Mouse (Mus musculus) T-helper 1 cell (primary cell): ENCODE data around the gene 4931440F15Rik.
"Not testable (repeated sequence)": the region's sequence is repeated elsewhere in the genome, so short reads cannot be mapped to it uniquely, and the experiment has no call there.

Experiments used
- in situ Hi-C: fragments of 300-600 bp; cut with MboI, MseI; formaldehyde crosslinking; loops from one replicate; pipeline ENCODE4 v1.15.1; 2025; ENCODE audit warnings: high pct_unique_total_duplicates

The 4931440F15Rik gene

DNA sequence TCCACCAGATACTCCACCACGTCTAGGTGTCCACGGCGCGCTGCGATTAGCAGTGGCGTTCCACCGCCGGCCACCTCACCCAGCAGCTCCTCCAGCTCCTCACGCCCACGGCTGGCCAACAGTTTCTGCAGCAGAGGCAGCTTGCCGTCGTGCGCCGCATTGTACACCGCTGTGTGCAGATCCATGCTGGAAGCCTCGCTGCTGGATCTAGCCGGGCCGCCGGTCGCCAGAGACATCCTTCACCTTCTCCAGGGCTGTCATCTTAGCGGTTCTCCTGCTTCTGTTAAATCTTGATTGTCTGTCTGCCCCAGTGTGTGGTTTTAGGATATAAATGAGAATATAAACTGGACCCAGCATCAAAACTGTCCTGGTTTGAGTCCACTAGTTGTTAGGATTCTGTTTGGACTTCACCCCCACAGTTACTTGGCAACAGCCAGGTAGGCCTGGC, at the start of gene 4931440F15Rik:
TSS of gene 4931440F15Rik (minus strand) at position 398 of the 448 bp plus-strand sequence.
- in situ Hi-C loops: not testable (repeated sequence)

DNA sequence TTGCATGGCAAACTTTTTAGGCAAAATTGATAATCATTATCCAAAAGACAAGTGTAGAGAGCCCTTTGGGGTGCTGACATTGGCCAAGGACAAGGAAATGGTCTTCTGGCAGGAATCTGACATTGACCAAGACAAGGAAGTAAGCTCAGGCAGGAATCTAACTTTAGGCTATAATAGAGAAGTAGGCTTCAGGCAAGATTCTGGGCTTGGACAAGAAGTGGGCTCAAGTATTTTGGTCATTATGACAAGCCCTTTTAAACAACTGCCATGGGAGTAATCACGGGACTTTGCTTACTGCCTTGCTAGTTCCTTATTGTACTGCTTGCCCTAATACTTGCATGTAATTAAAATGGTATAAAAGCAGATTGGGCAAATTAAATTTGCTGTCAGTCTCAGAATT, 49.3 kb upstream of the 4931440F15Rik start:
- in situ Hi-C loops: not testable (repeated sequence)

DNA sequence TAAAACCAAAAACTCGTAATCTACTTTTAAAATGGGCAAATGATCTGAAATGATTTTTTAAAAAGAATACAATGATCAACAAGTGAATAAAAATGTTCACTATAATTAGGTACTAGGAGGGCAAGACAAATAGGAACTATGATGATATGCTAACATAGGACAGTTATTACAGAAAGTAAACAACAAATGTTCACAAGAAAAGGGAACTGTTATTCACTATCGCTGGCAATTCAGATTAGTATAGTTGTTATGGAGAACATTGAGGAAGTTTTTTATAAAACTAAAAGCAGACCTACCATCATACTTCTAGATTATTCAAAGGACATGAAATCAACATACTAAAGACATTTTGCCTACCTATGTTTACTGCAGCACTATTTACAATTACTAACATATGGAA, 44.7 kb upstream of the 4931440F15Rik start:
- in situ Hi-C loops: no loop called here

DNA sequence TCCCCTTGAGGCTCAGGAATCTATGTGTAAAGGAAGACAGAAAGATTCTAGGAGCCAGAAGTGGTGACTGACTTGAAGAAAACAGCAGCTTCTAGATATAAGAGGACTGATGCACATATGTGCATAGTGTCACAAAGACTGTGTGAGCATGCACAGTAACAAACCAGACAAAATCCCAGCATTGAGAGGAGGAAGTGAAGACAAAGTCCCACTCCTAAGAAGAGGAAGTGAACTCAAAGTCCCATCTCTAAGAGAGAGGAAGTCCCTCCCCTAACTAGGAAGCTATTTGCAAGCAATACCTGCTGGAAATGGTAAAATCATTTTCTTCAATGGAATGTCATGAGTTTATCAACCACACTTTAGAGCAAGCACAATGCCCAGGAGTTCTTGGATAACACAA, 38.8 kb upstream of the 4931440F15Rik start:
- in situ Hi-C loops: no loop called here

DNA sequence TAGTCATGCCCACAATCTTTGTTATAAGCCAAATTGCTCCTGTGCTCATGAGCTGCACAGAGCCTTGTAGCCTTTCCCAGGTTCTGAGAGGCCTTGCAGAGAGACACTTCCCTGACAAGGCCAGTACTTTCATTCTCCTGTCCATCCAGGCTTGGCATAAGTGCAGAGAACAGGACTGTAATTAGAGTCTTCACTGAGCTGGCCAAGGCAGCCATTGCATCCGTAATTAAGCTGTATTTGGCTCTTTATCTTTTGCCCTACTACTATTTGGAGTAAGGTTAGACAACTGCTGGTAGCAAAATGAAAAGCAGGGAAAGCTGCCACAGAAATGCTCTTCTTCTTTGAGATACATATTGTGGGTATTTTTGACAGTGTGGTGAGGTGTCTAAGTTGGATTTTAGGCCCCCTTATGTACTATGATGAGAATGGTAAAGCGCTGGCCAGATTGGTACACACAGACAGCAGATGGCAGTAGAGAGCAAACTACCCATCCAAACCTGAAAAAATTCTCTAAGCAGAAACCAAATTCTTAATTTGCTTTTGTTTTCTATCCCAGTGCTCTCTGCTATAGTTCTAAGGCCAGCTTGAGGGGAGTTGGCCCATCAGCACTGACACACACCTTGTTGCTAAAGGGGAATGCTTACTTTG, 36.4 kb upstream of the 4931440F15Rik start:
- in situ Hi-C loops: no loop called here

DNA sequence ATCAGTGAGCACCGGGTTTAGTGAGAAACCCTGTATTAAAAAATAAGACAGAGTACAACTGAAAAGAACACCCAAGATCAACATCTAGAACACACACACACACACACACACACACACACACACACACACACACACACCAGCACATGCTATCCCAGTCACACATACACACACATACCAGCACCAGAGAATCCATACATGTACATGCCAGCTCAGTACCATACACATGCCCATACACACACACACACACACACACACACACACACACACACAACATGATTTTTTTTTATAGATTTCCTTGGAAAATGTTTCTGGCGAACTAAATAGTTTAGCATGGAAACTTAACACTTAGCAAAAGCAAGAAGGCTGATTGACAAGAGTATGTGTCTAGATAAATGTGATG, 35.6 kb upstream of the 4931440F15Rik start:
- in situ Hi-C loops: no loop called here

DNA sequence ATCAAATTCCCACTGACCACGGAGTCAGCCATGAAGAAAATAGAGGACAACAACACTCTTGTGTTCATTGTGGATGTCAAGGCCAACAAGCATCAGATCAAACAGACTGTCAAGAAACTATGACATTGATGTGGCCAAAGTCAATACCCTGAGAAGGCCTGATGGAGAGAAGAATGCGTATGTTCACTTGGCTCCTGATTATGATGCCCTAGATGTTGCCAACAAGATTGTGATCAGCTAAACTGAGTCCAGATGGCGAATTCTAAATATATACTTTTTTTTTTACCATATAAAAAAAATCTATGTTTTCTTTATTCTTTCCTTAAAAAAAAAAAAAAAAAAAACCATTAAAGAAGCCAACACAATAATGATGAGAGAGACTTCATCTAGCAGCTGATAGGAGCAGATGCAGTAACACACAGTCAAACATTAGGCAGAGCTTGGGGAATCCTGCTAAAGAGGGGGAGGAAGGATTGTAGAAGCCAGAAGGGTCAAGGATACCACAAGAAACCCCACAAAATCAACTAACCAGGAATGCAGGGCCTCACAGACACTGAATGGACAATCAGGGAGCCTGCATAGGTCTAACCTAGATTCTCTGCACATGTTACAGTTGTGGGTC, 15.2 kb upstream of the 4931440F15Rik start:
- in situ Hi-C loops: no loop called here

DNA sequence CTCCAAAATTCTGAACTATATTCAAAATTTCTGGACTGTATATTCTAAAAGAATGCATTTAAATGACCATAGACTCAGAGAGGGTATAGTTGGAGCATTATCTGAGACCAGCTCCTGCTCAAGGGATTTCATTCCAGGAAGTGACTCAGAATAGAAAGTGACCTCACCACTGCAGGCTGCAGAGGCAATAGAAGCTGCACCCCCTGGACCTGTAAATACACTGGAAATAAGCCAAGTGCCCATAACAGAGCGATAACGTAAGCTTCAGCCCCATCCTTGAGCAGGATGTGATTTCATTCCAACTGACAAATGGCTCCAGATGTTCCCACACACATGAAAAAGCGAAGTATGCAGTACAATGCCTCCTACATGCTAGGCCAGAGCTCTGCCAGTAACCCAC, 14.3 kb upstream of the 4931440F15Rik start:
- in situ Hi-C loops: no loop called here

DNA sequence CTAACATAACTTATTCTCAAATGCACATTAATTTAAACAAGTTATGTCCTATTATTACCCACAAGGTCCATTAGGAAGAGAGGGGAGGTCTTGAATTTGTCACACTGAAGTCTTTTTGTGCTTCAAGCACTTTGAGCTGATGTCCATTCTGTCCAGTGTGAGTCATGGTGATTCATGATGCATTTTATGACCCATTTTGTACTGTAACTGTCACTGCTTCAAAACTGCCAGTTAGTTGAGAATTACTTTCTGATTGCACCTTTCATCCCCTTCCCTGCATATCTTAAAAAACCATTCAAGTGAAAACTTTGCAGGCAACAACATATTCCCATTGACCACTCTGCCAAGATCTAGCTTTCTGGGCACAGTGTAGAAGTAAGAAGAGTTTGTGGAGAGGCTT, 11.6 kb upstream of the 4931440F15Rik start:
- in situ Hi-C loops: no loop called here

DNA sequence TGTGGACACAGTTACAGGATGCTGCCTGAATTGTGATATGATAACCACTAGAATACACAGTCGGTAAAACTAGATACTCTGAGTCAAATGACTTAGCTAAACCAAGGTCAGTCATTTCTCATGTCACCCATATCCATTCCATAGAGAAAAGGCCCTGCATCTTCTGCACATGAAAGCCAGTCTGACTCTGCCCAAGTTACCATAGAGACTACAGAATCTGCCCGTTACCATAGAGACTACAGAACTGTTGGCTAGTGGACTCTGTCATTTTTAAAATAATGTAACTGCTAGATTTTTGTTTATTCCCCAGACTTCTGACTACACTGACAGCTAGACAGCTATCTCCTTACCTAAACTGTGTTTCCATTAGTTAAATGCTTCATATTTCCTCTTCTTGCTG, 2.3 kb upstream of the 4931440F15Rik start:
- in situ Hi-C loops: no loop called here

DNA sequence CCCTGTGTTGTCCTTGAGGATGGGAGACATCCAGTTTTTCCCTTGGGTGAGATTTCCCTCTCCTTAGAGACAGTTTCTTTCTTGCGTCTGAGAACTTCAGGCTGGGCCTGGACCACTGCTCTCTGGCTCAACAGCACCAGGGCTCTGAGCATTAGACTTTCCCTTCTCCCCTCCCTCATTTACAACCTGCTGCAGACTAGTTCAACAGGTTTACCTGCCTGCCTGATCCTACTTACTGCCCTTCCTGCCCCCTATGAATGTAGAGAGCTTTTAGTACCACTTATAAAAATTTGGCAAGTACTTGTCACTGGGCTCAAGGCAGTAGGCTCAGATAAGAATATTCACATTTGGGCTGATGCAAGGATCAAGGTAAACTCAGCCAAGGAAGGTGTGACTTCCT, 533 bp upstream of the 4931440F15Rik start:
- in situ Hi-C loops: no loop called here

DNA sequence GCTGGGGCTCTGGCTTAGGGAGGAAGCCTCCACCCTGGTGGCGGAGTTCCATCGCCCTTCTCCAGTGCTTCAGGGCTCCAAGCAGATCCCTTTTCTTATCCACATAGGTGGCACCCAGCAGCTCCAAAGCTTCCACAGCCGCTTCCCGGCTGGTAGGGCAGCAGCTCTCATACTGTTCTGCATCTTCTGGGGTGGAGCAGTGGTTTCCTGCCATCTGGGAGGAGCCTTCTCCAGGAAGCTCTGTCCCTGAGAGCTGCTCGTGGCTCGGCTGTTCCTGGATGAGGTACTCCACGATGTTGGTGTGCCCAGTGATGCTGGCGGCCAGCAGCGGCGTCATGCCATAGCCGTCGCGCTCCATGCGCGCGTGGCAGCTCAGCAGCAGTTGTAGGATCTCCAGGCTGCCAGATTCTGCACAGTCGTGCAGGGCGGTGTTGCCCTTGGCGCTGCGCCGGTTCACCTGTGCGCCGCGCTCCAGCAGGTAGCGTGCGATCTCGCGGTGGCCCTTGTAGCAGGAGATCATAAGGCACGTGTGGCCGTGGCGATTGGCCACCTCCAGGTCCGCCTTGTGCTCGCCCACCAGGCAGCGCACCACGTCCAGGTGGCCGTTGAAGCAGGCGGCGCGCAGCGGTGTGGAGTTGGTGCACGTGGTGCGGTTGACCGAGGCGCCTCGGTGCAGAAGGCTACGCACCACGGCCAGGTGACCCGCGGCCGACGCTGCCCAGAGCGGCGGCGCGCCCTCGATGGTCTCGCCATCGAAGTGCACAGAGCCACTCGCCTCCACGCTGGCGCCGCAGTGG, 796 bp downstream of the 4931440F15Rik start:
- in situ Hi-C loops: loop anchor here (25.0 kb wide), 1 partner anchor 1163 kb away; the partner anchor contains the start of gene Chac2

DNA sequence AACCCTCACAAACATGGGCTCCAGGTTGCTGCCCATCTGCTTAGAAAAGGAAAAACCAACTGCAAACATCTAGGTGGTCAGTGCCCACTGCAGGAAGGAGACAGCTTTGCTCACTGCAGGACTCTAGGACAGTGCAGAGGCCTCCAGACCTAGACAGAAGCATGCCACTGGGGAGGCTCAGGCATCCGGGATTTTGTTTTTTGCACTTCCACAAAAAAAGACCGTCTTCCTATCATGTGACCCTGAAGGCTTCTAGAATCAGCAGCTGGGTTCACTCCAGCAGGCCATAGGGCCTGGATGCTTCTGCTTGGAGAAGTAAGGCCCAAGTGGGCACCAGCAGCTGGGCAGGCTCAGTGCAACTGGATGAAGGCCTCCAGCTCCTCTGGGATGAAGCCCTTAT, 2.3 kb downstream of the 4931440F15Rik start:
- in situ Hi-C loops: loop anchor here (25.0 kb wide), 1 partner anchor 1164 kb away; the partner anchor contains the start of gene Chac2

DNA sequence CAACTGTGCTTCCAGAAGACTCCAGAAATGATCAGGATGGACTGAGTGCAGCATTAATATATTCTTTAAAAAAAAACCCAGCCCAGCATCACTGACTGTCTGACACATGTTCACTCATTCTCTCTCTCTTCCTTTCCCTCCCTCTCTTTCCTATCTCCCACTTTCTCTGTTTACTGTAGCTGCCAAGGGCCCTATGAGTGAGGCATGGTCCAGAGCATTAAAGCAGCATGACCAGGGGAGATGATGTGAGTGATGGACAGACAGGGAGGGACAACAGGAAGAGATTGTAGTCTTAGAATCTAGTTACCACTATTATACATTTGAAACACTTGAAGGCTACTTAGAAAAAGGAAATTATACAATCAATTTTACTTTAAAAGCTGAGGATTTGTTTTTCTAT, 9.8 kb downstream of the 4931440F15Rik start:
- in situ Hi-C loops: loop anchor here (25.0 kb wide), 1 partner anchor 1172 kb away; the partner anchor contains the start of gene Chac2

DNA sequence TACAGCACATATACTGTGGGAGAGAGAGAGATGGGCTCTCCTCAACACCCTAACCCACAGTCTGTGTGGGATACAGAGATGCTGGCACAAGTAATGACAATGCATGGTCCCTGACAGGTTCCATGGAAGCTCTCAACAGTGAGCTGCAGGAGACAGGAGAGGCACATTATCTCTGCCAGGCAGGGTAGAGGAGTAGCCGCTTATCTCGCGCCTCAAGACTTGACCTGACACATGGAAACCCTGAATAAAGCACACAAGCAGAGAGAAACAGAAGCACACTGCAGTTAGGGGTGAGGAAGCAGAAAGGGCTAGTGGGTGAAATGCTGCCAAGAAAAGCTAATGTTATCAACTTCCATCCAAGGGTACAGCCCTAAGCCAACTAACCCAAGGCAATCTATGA, 10.2 kb downstream of the 4931440F15Rik start:
- in situ Hi-C loops: loop anchor here (25.0 kb wide), 1 partner anchor 1172 kb away; the partner anchor contains the start of gene Chac2

DNA sequence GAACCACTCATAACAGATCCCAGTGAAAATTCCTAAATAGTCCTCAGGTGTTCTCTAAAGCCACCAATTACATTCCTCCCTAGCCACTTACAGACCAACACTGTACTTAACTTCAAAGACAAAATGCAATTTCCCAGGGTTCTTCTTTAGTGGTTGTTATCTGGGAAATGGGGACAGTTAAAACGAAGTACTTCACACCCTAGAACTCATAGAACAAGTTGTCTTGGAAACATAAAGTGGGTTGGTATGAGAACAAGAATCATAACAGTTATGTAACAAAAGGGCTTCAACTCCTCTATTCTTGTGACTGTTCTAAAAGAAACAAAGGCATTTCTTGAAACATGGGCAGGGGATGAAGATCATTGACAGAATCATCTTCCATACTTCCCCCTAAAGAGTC, 12.2 kb downstream of the 4931440F15Rik start:
- in situ Hi-C loops: loop anchor here (25.0 kb wide), 1 partner anchor 1174 kb away; the partner anchor contains the start of gene Chac2

DNA sequence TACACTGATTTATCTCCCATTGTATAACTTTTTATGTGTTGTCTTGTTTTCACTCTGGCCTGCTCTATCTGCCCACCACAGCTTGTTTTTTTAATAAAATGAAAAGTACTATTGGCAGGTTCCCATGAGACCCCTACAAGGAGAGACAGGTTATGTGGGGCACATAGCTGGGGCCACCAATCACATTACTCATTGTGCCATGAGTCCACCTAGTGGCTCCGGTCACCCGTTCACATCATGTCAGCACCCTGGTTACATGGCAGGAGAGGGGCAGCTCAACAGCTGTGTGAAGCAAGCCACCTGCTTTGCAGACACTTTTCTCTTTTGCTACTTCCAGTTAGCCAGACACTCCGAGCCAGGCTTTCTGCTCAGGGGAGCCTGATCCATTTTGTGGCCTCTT, 13.0 kb downstream of the 4931440F15Rik start:
- in situ Hi-C loops: loop anchor here (25.0 kb wide), 1 partner anchor 1175 kb away; the partner anchor contains the start of gene Chac2

DNA sequence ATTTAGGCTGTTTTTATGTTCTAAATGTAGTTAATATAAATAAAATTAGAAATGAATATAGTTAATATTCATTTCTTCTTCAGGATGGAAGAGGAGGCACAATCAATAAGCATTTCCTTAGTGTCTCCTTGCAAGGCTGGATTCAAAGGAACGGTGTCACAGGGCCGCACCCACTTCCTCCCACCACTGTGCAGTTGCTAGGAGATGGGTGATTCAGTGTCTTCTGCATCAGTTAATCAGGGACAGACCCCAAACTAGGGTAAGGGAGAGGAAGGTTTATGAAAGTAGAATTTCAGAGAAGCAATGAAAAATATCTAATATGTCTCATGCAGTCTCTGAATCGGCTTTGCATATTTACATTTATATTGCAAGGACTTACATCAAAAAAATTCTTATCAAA, 15.1 kb downstream of the 4931440F15Rik start:
- in situ Hi-C loops: loop anchor here (25.0 kb wide), 1 partner anchor 1177 kb away; the partner anchor contains the start of gene Chac2

DNA sequence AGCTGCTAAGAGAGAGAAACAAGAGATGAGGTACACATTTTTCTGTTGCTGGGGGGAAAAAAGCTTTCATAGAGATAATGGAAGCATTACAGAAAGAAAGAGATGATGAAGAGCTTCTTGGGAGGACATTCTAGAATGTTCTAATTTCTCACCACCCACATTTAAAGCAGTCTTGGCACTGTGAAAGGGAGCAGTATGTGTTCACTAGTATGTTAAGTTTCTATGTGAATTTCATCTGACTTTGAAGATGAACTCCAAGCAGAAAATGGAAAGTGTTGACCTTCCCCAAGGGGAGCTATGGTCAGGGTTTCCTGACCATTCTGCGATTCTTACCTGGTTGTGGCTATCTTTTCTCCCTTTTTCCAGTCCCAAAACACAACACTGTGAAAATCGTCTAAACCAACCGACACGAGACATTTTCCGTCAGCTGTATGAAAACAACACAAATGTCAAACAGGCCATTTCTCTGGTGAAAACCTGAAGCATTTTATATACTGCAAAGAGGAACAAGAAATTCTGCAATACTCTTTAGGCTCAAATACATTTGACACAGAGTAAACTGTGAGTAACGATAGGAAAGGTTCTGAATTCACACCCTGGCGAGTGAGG, 16.4 kb downstream of the 4931440F15Rik start:
- in situ Hi-C loops: loop anchor here (10.0 to 25.0 kb wide), 2 partner anchors 376 to 1178 kb away; partner anchors contain the start of gene Chac2

DNA sequence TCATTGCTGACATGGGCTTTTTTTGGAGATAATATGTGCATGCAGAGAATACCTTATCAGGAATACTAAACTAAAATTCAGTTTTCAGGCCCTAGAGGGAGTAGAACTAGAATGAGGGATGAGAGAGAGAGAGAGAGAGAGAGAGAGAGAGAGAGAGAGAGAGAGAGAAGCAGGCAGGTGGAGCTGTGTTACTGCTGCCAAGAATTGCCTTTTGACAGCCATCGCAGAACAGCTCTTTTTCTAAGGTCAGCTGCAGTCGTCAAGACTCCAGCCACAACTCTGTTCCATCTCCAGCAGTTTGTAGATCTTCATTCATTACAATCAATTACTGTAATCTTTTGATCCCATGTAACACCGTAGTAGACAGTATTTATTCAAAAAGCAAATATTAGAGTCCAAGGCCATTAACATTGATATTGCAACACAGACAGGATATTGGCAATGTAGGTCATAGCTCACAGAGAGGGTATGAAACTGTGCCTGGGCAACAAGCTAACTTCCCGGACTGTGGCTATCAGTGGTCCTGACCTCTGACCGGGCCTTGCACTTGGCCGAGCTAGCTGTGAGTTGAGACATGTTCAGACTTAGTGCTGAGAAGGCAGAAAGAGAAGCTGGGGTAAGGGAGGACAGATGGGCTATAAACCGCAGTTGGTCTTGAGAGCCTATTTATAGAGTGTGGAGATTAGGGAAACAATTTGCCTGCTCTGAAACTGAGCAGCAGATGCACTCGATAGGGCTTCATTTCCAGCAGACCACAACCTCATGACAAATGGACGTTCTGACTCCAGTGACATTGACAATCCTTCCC, 17.1 kb downstream of the 4931440F15Rik start:
- in situ Hi-C loops: loop anchor here (10.0 to 25.0 kb wide), 2 partner anchors 376 to 1179 kb away; partner anchors contain the start of gene Chac2
